Mouse (Mus musculus): ENCODE results near the gene Mtmr12. TPM values are rescaled to one million over a fixed set of nuclear protein-coding genes. Genes with fewer than 3 reads are reported as not detected.

Gene Mtmr12
- polyA plus RNA-seq, 1 experiment: 26.2 TPM

DNA sequence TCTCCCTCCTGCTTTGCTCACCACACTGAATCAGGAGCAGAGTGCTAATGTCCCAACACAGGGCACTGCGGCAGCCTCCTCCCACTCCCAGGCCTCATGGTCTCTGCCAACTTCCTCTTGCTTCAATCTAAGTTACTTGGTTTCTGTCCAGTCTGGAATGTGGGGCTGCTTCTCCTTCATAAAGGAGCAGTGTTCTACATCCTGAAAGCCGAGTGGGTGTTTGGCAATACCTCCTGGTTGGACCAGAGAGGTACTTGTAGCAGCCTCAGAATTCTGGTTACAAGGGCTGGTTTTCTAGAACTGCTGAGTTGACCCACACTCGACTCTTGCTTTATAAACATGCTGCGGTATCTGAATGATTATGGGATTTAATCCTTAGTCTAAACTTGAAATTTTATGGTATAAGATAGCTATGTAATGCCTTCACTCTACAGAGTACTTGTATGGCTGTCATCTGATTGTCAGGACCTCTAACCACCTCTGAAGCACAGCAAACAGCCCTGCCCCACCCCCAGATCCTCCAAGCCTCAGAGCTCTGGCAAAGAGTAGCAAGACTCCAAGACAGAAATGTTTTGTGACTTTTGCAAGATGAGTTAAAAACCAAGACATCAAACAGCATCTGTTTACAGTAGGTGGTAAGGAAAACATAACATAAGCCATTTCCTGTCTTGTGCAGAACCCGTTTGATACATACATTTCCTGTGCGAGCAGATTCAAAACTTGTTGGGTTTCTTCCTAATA, 80.1 kb downstream of the Mtmr12 start:
- Histone ChIP-seq H3K27ac (ENCODE audit: control insufficient read depth, insufficient read depth, low read depth, low read length) (no peak overlapping the region), H3K36me3 (ENCODE audit: control insufficient read depth, insufficient read depth, low read length) (no peaks in the 10 kb centered on the region), H3K27me3 (ENCODE audit: control insufficient read depth, insufficient read depth, low read length) (no peaks in the 10 kb centered on the region), H3K4me1 (ENCODE audit: control insufficient read depth, insufficient read depth, low read length) (no peaks in the 10 kb centered on the region), H3K4me3 (ENCODE audit: control insufficient read depth, low read depth, low read length) (no peak overlapping the region)
- TF ChIP-seq CTCF (IDR thresholded peaks at IDR 0.05; ENCODE audit: control insufficient read depth, insufficient read depth, insufficient replicate concordance, low read depth, low read length) (no peak), POLR2A (IDR thresholded peaks at IDR 0.05; ENCODE audit: control insufficient read depth, low read depth, low read length) (no peak)

DNA sequence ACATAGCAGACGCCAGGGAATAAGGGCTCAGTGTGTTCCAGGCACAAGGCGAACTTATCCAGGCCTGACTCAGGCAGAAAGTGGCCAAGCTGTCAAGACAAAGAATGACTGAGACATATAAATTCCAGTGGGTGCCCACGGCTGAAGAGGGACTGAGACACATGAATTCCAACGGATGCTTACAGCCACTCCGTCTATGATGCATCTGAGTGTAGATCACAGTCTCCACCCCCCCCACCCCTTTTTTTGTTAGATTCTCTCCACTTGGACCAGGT, 80.6 kb downstream of the Mtmr12 start:
- H3K4me1 ChIP-seq (ENCODE audit: control insufficient read depth, insufficient read depth, low read length): no peaks in the 10 kb centered on the region
- no peak overlapping the region for H3K4me3 ChIP-seq (ENCODE audit: control insufficient read depth, low read depth, low read length)
- no peak for TF ChIP-seq POLR2A (IDR thresholded peaks at IDR 0.05; ENCODE audit: control insufficient read depth, low read depth, low read length)
- no peak for TF ChIP-seq CTCF (IDR thresholded peaks at IDR 0.05; ENCODE audit: control insufficient read depth, insufficient read depth, insufficient replicate concordance, low read depth, low read length)
- no peak overlapping the region for H3K27ac ChIP-seq (ENCODE audit: control insufficient read depth, insufficient read depth, low read depth, low read length)
- no peaks in the 10 kb centered on the region for H3K36me3 ChIP-seq (ENCODE audit: control insufficient read depth, insufficient read depth, low read length)
- no peaks in the 10 kb centered on the region for H3K27me3 ChIP-seq (ENCODE audit: control insufficient read depth, insufficient read depth, low read length)

- Histone ChIP-seq H3K4me1 (ENCODE audit: control insufficient read depth, insufficient read depth, low read length) (no peaks in the 10 kb centered on the region), H3K36me3 (ENCODE audit: control insufficient read depth, insufficient read depth, low read length) (no peaks in the 10 kb centered on the region), H3K27me3 (ENCODE audit: control insufficient read depth, insufficient read depth, low read length) (no peaks in the 10 kb centered on the region), H3K4me3 (ENCODE audit: control insufficient read depth, low read depth, low read length) (no peak overlapping the region), H3K27ac (ENCODE audit: control insufficient read depth, insufficient read depth, low read depth, low read length) (no peak overlapping the region)
- no peak for TF ChIP-seq CTCF (IDR thresholded peaks at IDR 0.05; ENCODE audit: control insufficient read depth, insufficient read depth, insufficient replicate concordance, low read depth, low read length)
- no peak for TF ChIP-seq POLR2A (IDR thresholded peaks at IDR 0.05; ENCODE audit: control insufficient read depth, low read depth, low read length)
These were observed 85.5 kb downstream of the Mtmr12 start for GRCm38 (mm10) chr15:12290330-12290729.

- Histone ChIP-seq H3K27me3 (ENCODE audit: control insufficient read depth, insufficient read depth, low read length) (no peaks in the 10 kb centered on the region), H3K36me3 (ENCODE audit: control insufficient read depth, insufficient read depth, low read length) (no peaks in the 10 kb centered on the region), H3K4me3 (ENCODE audit: control insufficient read depth, low read depth, low read length) (no peak overlapping the region), H3K27ac (ENCODE audit: control insufficient read depth, insufficient read depth, low read depth, low read length) (no peak overlapping the region), H3K4me1 (ENCODE audit: control insufficient read depth, insufficient read depth, low read length) (no peaks in the 10 kb centered on the region)
- TF ChIP-seq POLR2A (IDR thresholded peaks at IDR 0.05; ENCODE audit: control insufficient read depth, low read depth, low read length) (no peak), CTCF (IDR thresholded peaks at IDR 0.05; ENCODE audit: control insufficient read depth, insufficient read depth, insufficient replicate concordance, low read depth, low read length) (no peak)
These were observed 86.9 kb downstream of the Mtmr12 start for GRCm38 (mm10) chr15:12291757-12292156.

GRCm38 (mm10) chr15:12296228-12296627, 91.4 kb downstream of the Mtmr12 start:
- Histone ChIP-seq H3K27ac (ENCODE audit: control insufficient read depth, insufficient read depth, low read depth, low read length) (no peak overlapping the region), H3K36me3 (ENCODE audit: control insufficient read depth, insufficient read depth, low read length) (no peaks in the 10 kb centered on the region), H3K27me3 (ENCODE audit: control insufficient read depth, insufficient read depth, low read length) (no peaks in the 10 kb centered on the region), H3K4me3 (ENCODE audit: control insufficient read depth, low read depth, low read length) (no peak overlapping the region), H3K4me1 (ENCODE audit: control insufficient read depth, insufficient read depth, low read length) (no peaks in the 10 kb centered on the region)
- TF ChIP-seq CTCF (IDR thresholded peaks at IDR 0.05; ENCODE audit: control insufficient read depth, insufficient read depth, insufficient replicate concordance, low read depth, low read length) (no peak), POLR2A (IDR thresholded peaks at IDR 0.05; ENCODE audit: control insufficient read depth, low read depth, low read length) (no peak)

GRCm38 (mm10) chr15:12298231-12298737, 93.5 kb downstream of the Mtmr12 start:
- Histone ChIP-seq H3K27ac (ENCODE audit: control insufficient read depth, insufficient read depth, low read depth, low read length) (no peak overlapping the region), H3K4me1 (ENCODE audit: control insufficient read depth, insufficient read depth, low read length) (peaks cover 2% of the 10 kb centered on the region; the same call in 1 of the 2 replicates), H3K27me3 (ENCODE audit: control insufficient read depth, insufficient read depth, low read length) (no peaks in the 10 kb centered on the region), H3K36me3 (ENCODE audit: control insufficient read depth, insufficient read depth, low read length) (no peaks in the 10 kb centered on the region), H3K4me3 (ENCODE audit: control insufficient read depth, low read depth, low read length) (no peak overlapping the region)
- TF ChIP-seq POLR2A (IDR thresholded peaks at IDR 0.05; ENCODE audit: control insufficient read depth, low read depth, low read length) (no peak), CTCF (IDR thresholded peaks at IDR 0.05; ENCODE audit: control insufficient read depth, insufficient read depth, insufficient replicate concordance, low read depth, low read length) (no peak)

GRCm38 (mm10) chr15:12301771-12302170, 96.9 kb downstream of the Mtmr12 start:
- Histone ChIP-seq H3K4me1 (ENCODE audit: control insufficient read depth, insufficient read depth, low read length) (peaks cover 2% of the 10 kb centered on the region; the same call in 1 of the 2 replicates), H3K4me3 (ENCODE audit: control insufficient read depth, low read depth, low read length) (no peak overlapping the region), H3K27me3 (ENCODE audit: control insufficient read depth, insufficient read depth, low read length) (no peaks in the 10 kb centered on the region), H3K27ac (ENCODE audit: control insufficient read depth, insufficient read depth, low read depth, low read length) (no peak overlapping the region), H3K36me3 (ENCODE audit: control insufficient read depth, insufficient read depth, low read length) (no peaks in the 10 kb centered on the region)
- TF ChIP-seq POLR2A (IDR thresholded peaks at IDR 0.05; ENCODE audit: control insufficient read depth, low read depth, low read length) (no peak), CTCF (IDR thresholded peaks at IDR 0.05; ENCODE audit: control insufficient read depth, insufficient read depth, insufficient replicate concordance, low read depth, low read length) (no peak)
